Mouse (Mus musculus) megakaryocyte-erythroid progenitor cell, adult 5-6 weeks (primary cell): ENCODE data around the gene Prkch. TPM values are rescaled to one million over a fixed set of nuclear protein-coding genes. Genes with fewer than 3 reads are reported as not detected.
A peak's percentile ranks its signal among the peaks of the same experiment; 100 is the strongest.
"Not testable (repeated sequence)": the region's sequence is repeated elsewhere in the genome, so short reads cannot be mapped to it uniquely, and the experiment has no call there.

Source experiments
- ATAC-seq: replicated peaks from 2 replicates; pipeline ENCODE4 v1.8.0; 2016; ENCODE audit warnings: mild to moderate bottlenecking, inconsistent platforms; ENCODE audit not compliant: severe bottlenecking, poor library complexity, low FRiP score, low TSS enrichment
- total RNA-seq, 2 experiments: library from RNA; stranded (forward) in 1 of 2; stranded (reverse) in 1 of 2; fragments of 200-1000, 215-1000 nt in 1 of 2; fragments of >200 nt in 1 of 2; fragmentation: Nextera tagmentation in 1 of 2; gene quantifications; 2 replicates each; pipeline ENCODE4 v1.2.3; 2014 to 2017

The Prkch gene
- 21.7 and 24.5 TPM in 2 replicates for total RNA-seq (2014; fragmentation: Nextera tagmentation)
- 22.9 and 24.9 TPM in 2 replicates for total RNA-seq (2017)

- ATAC-seq: peak; percentile 86
Observed at GRCm38 (mm10) chr12:73584610-73585240, at the start of gene Prkch. Gene Prkch (plus strand): TSS chr12:73584796.

GRCm38 (mm10) chr12:73537499-73538138 lies 47.0 kb upstream of the Prkch start:
- ATAC-seq: peak; percentile 77

- ATAC-seq: not testable (repeated sequence)
Observed at GRCm38 (mm10) chr12:73538139-73538508, 46.5 kb upstream of the Prkch start.

GRCm38 (mm10) chr12:73539151-73539550 lies 45.4 kb upstream of the Prkch start:
- no peak for ATAC-seq

GRCm38 (mm10) chr12:73540402-73540801 lies 44.2 kb upstream of the Prkch start:
- no peak for ATAC-seq

GRCm38 (mm10) chr12:73543191-73543590 lies 41.4 kb upstream of the Prkch start:
- no peak for ATAC-seq

- ATAC-seq: no peak
Observed at GRCm38 (mm10) chr12:73544736-73545671, 39.6 kb upstream of the Prkch start.

- no peak for ATAC-seq
Observed at GRCm38 (mm10) chr12:73545672-73546085, 38.9 kb upstream of the Prkch start.

GRCm38 (mm10) chr12:73546086-73546711 lies 38.4 kb upstream of the Prkch start, which contains the start of gene Tmem30b:
Gene Tmem30b (minus strand): TSS chr12:73546392.
- ATAC-seq: 0 out of 2 replicates have a peak, but pooled peaks have one; percentile 9

- 0 out of 2 replicates have a peak, but pooled peaks have one; percentile 48 for ATAC-seq
Observed at GRCm38 (mm10) chr12:73547646-73548045, 37.0 kb upstream of the Prkch start.

GRCm38 (mm10) chr12:73548259-73548658 lies 36.3 kb upstream of the Prkch start:
- ATAC-seq: no peak

GRCm38 (mm10) chr12:73554155-73554554 lies 30.4 kb upstream of the Prkch start:
- ATAC-seq: peak; percentile 92

- no peak for ATAC-seq
Observed at GRCm38 (mm10) chr12:73558525-73559195, 25.9 kb upstream of the Prkch start.

GRCm38 (mm10) chr12:73560091-73560490 lies 24.5 kb upstream of the Prkch start:
- peak; percentile 71 for ATAC-seq

- not testable (repeated sequence) for ATAC-seq
Observed at GRCm38 (mm10) chr12:73563122-73563521, 21.5 kb upstream of the Prkch start.

- no peak for ATAC-seq
Observed at GRCm38 (mm10) chr12:73564176-73564575, 20.4 kb upstream of the Prkch start.

GRCm38 (mm10) chr12:73564795-73565619 lies 19.6 kb upstream of the Prkch start:
- ATAC-seq: peak; percentile 56

GRCm38 (mm10) chr12:73565620-73565969 lies 19.0 kb upstream of the Prkch start:
- peak; percentile 53 for ATAC-seq
